Mouse (Mus musculus): ENCODE measurements at regions not wholly inside any gene's neighbourhood (a gene's known extent, or its start where the extent isn't known, plus 50 kb on each side); places are given as distances from the start of the nearest gene placed in this dataset.
A peak's percentile ranks its signal among the peaks of the same experiment; 100 is the strongest.
"Not testable (repeated sequence)": the region's sequence is repeated elsewhere in the genome, so short reads cannot be mapped to it uniquely, and the experiment has no call there.

DNA sequence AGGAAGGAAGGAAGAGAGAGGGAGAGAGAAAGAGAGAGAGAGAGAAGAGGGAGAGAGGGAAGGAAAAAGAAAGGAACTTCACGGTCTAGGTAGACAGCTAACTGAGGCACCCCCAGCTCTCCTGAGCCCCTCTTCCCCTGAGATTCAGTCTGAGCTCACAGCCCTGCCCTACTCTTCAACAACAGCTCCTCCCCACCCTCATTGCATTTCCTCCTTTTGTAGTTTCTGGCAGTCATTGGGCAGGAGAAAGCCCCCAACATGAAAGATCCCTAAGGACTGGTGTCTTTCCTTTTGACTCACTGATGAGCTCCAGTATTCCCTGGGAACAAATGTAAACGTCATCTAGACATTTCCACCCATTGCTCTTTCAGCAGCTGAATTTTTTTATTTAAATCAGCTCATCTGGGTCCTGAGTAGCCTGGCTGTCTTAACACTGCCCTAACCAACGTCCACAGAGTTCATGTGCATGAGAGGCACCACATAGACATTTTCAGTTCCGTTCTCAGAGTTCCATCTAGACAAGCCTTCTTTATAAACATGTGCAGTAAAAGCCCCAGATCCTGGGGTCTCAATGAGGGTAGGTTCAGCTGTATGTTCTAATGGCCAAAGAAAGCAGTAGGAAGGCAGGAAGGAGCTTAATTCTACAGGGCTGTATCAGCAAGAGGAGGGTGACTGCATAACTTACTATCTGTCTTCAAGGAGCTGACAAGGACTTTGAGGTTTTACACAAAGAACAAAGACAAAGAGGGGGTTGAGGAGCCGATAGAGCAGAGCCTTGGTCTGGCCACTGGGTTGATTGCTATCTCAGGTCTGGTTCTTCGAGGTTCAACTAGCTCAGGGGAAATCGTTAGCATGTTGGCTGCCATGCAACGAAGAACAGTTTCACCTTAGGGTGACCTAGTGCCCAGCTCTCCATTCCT lies 87.6 kb upstream of the Ifngr1 start:
- Histone ChIP-seq H3K4me3 (ENCODE audit: low read depth, low read length) (no peak overlapping the region), H3K36me3 (replicated peaks; ENCODE audit: insufficient read depth, low read length) (no peaks in the 10 kb centered on the region), H3K27ac (ENCODE audit: low read depth) (peak overlapping the region; percentile 49), H3K9me3 (ENCODE audit: low read length) (no peaks in the 10 kb centered on the region), H3K4me1 (ENCODE audit: insufficient read depth) (0 out of 2 replicates have a peak, but pooled peaks cover 5% of the 10 kb centered on the region), H3K9ac (replicated peaks) (no peak overlapping the region), H3K4me2 (ENCODE audit: low read depth, low read length) (no peak overlapping the region), H3K27me3 (ENCODE audit: insufficient read depth, low read length) (no peaks in the 10 kb centered on the region)
- TF ChIP-seq EP300 (IDR thresholded peaks at IDR 0.05; ENCODE audit: low read depth): no peak
- TF ChIP-seq CTCF (IDR thresholded peaks at IDR 0.05; ENCODE audit: low read depth): no peak
- 36% methylated on average over 8 of the region's 8 CpGs for WGBS (ENCODE audit: insufficient replicate concordance)
- ATAC-seq (no peak), DNase-seq (no peak)

DNA sequence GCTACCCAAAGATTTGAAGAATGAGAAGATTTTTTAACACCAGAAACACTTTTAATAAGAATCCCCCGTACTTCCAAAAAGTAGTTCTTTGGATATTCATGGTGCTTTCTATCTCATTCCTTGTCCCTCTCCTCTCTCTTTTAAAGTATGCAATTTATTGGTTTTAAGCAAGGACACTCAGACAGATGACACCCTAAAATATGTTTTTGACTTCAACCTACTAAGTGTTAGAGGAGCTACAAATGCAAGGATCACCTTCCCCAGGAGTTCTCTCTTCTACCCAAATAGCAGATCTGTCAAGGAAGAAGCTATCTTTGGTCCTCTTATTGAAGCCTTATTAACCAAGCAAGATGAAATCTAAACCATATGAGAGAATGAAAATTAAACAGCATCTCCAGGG lies 86.6 kb upstream of the Ifngr1 start:
- no peaks in the 10 kb centered on the region for H3K36me3 ChIP-seq (replicated peaks; ENCODE audit: insufficient read depth, low read length)
- no peak overlapping the region for H3K4me3 ChIP-seq (ENCODE audit: low read depth, low read length)
- 85% methylated on average over 1 of the region's 1 CpGs for WGBS (ENCODE audit: insufficient replicate concordance)

DNA sequence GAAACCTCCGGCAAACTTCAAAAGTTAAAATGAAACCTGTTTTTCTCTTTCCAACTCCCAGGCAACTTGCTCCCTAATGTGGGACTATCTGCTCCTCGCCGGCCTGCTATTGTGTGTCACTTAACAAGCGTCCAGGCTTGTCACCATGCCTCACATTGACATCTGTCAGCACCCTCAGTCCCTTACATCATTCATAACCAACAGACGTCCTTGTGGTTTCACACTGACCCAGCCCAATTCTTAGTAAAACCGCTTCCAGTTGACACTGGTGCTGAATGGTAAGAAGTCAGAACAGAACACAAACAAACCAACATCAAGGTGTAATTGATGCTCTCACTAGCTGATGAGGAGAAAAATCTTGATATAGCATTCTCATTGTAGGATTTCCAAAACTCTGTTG lies 85.8 kb upstream of the Ifngr1 start:
- peak overlapping the region; percentile 18; the same call in 1 of the 2 replicates for H3K27ac ChIP-seq (ENCODE audit: low read depth)
- H3K4me2 ChIP-seq (ENCODE audit: low read depth, low read length): no peak overlapping the region
- no peak for TF ChIP-seq EP300 (IDR thresholded peaks at IDR 0.05; ENCODE audit: low read depth)
- TF ChIP-seq CTCF (IDR thresholded peaks at IDR 0.05; ENCODE audit: low read depth): no peak
- 38% methylated on average over 6 of the region's 6 CpGs for WGBS (ENCODE audit: insufficient replicate concordance)
- H3K36me3 ChIP-seq (replicated peaks; ENCODE audit: insufficient read depth, low read length): no peaks in the 10 kb centered on the region
- no peak overlapping the region for H3K4me3 ChIP-seq (ENCODE audit: low read depth, low read length)
- DNase-seq (no peak), ATAC-seq (peak; percentile 47)
- no peaks in the 10 kb centered on the region for H3K9me3 ChIP-seq (ENCODE audit: low read length)
- H3K9ac ChIP-seq (replicated peaks): no peak overlapping the region
- H3K27me3 ChIP-seq (ENCODE audit: insufficient read depth, low read length): no peaks in the 10 kb centered on the region
- 0 out of 2 replicates have a peak, but pooled peaks cover 5% of the 10 kb centered on the region for H3K4me1 ChIP-seq (ENCODE audit: insufficient read depth)

More for the DNA sequence above, 86.6 kb upstream of the Ifngr1 start:
- Histone ChIP-seq H3K4me2 (ENCODE audit: low read depth, low read length) (no peak overlapping the region), H3K9me3 (ENCODE audit: low read length) (no peaks in the 10 kb centered on the region), H3K9ac (replicated peaks) (no peak overlapping the region), H3K4me1 (ENCODE audit: insufficient read depth) (0 out of 2 replicates have a peak, but pooled peaks cover 5% of the 10 kb centered on the region), H3K27me3 (ENCODE audit: insufficient read depth, low read length) (no peaks in the 10 kb centered on the region), H3K27ac (ENCODE audit: low read depth) (no peak overlapping the region)
- DNase-seq: no peak
- TF ChIP-seq EP300 (IDR thresholded peaks at IDR 0.05; ENCODE audit: low read depth): no peak
- ATAC-seq: no peak

DNA sequence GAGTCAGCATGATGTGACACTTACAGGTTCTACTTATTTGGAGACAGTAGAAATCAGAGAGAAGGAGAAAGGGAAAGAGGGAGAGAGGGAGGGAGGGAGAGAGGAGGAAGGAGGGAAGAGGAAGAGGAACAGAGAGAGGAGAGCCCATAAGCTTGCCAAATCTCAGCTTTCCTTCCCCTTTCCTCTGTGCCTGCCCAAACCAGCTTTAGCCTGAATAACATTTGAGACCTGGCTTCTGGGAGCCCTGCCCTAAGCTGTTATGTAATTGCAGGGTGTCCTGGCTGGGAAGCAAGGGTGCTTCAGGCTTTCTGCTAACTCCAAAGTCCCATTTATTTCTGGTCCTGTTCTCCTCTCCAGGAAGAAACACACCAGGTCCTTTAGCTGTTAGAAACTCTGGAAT lies 85.3 kb upstream of the Ifngr1 start:
- no peak for DNase-seq
- H3K27me3 ChIP-seq (ENCODE audit: insufficient read depth, low read length): no peaks in the 10 kb centered on the region
- TF ChIP-seq EP300 (IDR thresholded peaks at IDR 0.05; ENCODE audit: low read depth) (no peak), CTCF (IDR thresholded peaks at IDR 0.05; ENCODE audit: low read depth) (no peak)
- H3K27ac ChIP-seq (ENCODE audit: low read depth): peak overlapping the region; percentile 18; the same call in 1 of the 2 replicates
- no peaks in the 10 kb centered on the region for H3K36me3 ChIP-seq (replicated peaks; ENCODE audit: insufficient read depth, low read length)
- H3K4me1 ChIP-seq (ENCODE audit: insufficient read depth): 0 out of 2 replicates have a peak, but pooled peaks cover 5% of the 10 kb centered on the region
- no peak overlapping the region for H3K9ac ChIP-seq (replicated peaks)
- H3K9me3 ChIP-seq (ENCODE audit: low read length): no peaks in the 10 kb centered on the region
- H3K4me3 ChIP-seq (ENCODE audit: low read depth, low read length): no peak overlapping the region
- no peak overlapping the region for H3K4me2 ChIP-seq (ENCODE audit: low read depth, low read length)
- ATAC-seq: peak; percentile 17; the same call in 1 of the 2 replicates

DNA sequence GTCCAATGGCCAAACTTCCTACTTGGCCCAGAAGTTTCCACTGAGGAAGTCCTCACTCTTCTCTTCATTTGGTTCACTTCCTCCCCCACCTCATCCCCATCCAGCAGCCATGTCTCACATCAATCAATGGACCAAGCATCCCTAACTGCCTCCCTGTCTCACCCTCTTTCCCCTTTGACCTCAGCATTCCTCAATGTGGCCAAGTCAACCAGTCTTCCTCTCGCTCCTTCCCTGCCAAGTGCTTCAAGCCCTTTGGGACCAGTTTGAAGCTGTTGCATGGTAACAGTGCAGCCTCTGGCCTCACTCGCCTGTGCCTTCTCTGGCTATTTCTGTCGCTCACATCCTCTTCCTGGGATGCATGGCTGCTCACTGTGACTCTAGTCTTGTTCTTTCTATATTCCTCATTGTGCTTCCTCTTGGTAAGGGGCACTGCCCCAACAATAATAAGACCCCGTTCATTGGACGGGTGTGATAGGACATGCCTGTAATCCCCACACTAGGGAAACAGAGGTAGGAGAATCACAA lies 83.5 kb upstream of the Ifngr1 start:
- 66% methylated on average over 5 of the region's 5 CpGs for WGBS (ENCODE audit: insufficient replicate concordance)

DNA sequence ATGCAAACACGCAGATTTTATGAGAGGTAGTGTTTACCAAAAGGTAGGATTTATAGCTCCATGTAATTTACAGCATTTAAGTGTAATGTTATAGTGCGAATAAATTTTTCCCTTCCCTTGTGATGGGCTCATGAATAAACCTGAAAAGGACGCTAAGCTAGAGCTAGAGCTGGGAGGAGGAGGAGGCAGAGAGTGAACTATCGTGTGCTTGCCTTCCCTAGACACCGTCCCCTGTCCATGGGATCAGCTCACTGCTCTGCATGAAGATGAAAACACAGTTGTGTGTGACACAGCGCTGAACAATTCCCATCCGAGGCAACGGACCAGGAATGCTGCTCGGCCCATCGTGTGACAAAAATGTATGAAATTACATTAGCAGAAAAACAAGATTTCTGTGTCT lies 81.7 kb upstream of the Ifngr1 start:
- Histone ChIP-seq H3K9ac (replicated peaks) (no peak overlapping the region), H3K27ac (ENCODE audit: low read depth) (no peak overlapping the region), H3K27me3 (ENCODE audit: insufficient read depth, low read length) (no peaks in the 10 kb centered on the region), H3K4me1 (ENCODE audit: insufficient read depth) (0 out of 2 replicates have a peak, but pooled peaks cover 5% of the 10 kb centered on the region), H3K36me3 (replicated peaks; ENCODE audit: insufficient read depth, low read length) (no peaks in the 10 kb centered on the region), H3K9me3 (ENCODE audit: low read length) (no peaks in the 10 kb centered on the region), H3K4me2 (ENCODE audit: low read depth, low read length) (no peak overlapping the region), H3K4me3 (ENCODE audit: low read depth, low read length) (no peak overlapping the region)
- TF ChIP-seq CTCF (IDR thresholded peaks at IDR 0.05; ENCODE audit: low read depth): no peak
- no peak for DNase-seq
- ATAC-seq: no peak
- WGBS (ENCODE audit: insufficient replicate concordance): 86% methylated on average over 10 of the region's 10 CpGs

More for the DNA sequence above, 83.5 kb upstream of the Ifngr1 start:
- Histone ChIP-seq H3K4me1 (ENCODE audit: insufficient read depth) (0 out of 2 replicates have a peak, but pooled peaks cover 5% of the 10 kb centered on the region), H3K4me2 (ENCODE audit: low read depth, low read length) (no peak overlapping the region), H3K4me3 (ENCODE audit: low read depth, low read length) (no peak overlapping the region), H3K27ac (ENCODE audit: low read depth) (no peak overlapping the region), H3K9ac (replicated peaks) (no peak overlapping the region), H3K27me3 (ENCODE audit: insufficient read depth, low read length) (no peaks in the 10 kb centered on the region), H3K9me3 (ENCODE audit: low read length) (no peaks in the 10 kb centered on the region), H3K36me3 (replicated peaks; ENCODE audit: insufficient read depth, low read length) (no peaks in the 10 kb centered on the region)
- DNase-seq (no peak), ATAC-seq (no peak)
- TF ChIP-seq CTCF (IDR thresholded peaks at IDR 0.05; ENCODE audit: low read depth) (no peak), EP300 (IDR thresholded peaks at IDR 0.05; ENCODE audit: low read depth) (no peak)

DNA sequence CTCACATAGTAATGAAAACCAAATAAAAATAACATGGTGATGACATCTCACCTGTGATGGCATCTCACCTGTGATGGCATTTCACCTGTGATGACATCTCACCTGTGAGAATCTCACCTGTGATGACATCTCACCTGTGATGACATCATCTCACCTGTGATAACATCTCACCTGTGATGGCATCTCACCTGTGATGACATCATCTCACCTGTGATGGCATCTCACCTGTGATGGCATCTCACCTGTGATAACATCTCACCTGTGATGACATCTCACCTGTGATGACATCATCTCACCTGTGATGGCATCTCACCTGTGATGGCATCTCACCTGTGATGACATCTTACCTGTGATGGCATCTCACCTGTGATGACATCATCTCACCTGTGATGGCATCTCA lies 77.4 kb upstream of the Ifngr1 start:
- not testable (repeated sequence) for H3K9ac ChIP-seq (replicated peaks); H3K36me3 ChIP-seq (replicated peaks; ENCODE audit: insufficient read depth, low read length); H3K4me2 ChIP-seq (ENCODE audit: low read depth, low read length); H3K27me3 ChIP-seq (ENCODE audit: insufficient read depth, low read length); H3K9me3 ChIP-seq (ENCODE audit: low read length); H3K4me3 ChIP-seq (ENCODE audit: low read depth, low read length); H3K4me1 ChIP-seq (ENCODE audit: insufficient read depth); ATAC-seq; H3K27ac ChIP-seq (ENCODE audit: low read depth); DNase-seq
